Mouse (Mus musculus) E14TG2a.4 (cell line): ENCODE measurements around the gene Gpx2.

ENCODE experiments used
- H3K27me3 ChIP-seq: 2 replicates; pipeline ENCODE4 v1.6.1; 2014; ENCODE audit warnings: low read length, control low read depth; ENCODE audit not compliant: insufficient read depth
- H3K36me3 ChIP-seq: 2 replicates; pipeline ENCODE4 v1.6.1; 2014; ENCODE audit warnings: low read length, control low read depth; ENCODE audit not compliant: insufficient read depth
- H3K4me1 ChIP-seq: replicated peaks from 2 replicates; pipeline ENCODE4 v1.6.1; 2014; ENCODE audit warnings: low read depth, low read length, control low read depth
- H3K4me3 ChIP-seq: replicated peaks from 2 replicates; pipeline ENCODE4 v1.5.1; 2014; ENCODE audit warnings: mild to moderate bottlenecking, low read length
- H3K9me3 ChIP-seq: 2 replicates; pipeline ENCODE4 v1.6.1; 2014; ENCODE audit warnings: low read length, control low read depth
- CTCF ChIP-seq: conservative IDR thresholded peaks from 2 replicates; pipeline ENCODE4 v1.5.1; 2014; ENCODE audit warnings: low read length
- NANOG ChIP-seq: IDR thresholded peaks from 2 replicates; pipeline ENCODE4 v1.6.1; 2014; ENCODE audit warnings: borderline replicate concordance, low read length, mixed read lengths
- POU5F1 ChIP-seq: IDR thresholded peaks from 2 replicates; pipeline ENCODE4 v1.6.1; 2014; ENCODE audit warnings: low read length, borderline replicate concordance

The Gpx2 gene

DNA sequence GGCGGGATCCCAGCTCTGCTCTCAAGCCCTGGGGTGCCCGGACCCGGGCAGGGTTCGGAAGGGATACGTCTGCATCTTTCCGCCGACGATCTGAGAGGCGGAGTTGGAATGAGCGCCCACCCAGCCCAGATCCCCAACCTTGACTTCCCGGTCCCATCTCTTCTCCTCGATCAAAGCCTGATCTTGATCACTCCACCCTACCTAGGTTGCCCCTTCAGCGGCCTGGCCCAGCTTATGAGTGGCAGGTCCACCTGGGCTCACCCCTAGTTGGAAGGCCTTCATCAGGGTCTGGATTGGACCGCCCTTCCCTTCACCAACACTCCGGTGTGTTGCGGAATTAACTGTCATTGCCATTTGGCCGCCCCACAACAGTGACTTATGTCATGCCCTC lies 27.3 kb upstream of the Gpx2 start, which contains the start of gene Rab15:
Gene Rab15, minus strand, starts transcription at position 258 of the 391 bp plus-strand sequence.
- Histone ChIP-seq H3K27me3 (peaks cover 79% of the 10 kb centered on the region), H3K9me3 (no peaks in the 10 kb centered on the region), H3K4me3 (peak within 1 kb of the TSS; percentile 88), H3K36me3 (no peaks in the 10 kb centered on the region), H3K4me1 (peaks cover 48% of the 10 kb centered on the region)
- no peak for TF ChIP-seq CTCF
- TF ChIP-seq POU5F1: no peak
- no peak for TF ChIP-seq NANOG

DNA sequence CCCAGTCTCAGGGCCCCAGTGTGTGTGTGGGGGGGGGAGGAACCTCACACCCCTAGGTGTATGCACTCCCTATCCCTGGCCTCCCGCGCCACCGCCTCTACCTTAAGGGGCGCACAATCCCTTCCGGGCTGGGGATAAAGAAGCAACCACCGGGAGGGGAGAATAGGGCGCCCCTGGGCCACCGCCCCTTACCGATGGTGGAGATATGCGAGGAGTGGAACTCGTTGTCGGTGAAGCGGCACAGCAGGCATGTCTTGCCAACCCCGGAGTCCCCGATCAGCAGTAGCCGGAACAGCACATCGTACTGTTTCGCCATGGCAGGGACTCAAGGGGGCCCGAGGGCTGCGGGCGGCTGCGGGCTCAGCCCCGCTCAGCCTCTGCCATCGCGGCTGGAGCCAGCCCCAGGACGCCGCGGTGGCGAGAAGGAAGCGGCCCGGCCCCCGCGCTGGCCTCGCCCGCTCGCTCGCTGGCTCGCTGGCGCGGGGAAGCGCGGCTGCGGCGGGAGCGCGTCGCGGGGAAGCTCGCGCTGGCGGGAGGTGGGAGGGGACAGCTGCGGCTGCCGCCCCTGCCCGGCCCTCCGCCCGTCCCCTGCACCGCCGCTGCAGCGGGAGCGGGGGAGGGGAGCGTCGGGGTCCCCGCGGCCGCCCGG lies 26.8 kb upstream of the Gpx2 start:
- Histone ChIP-seq H3K27me3 (peaks cover 77% of the 10 kb centered on the region), H3K9me3 (no peaks in the 10 kb centered on the region), H3K36me3 (no peaks in the 10 kb centered on the region), H3K4me3 (peak overlapping the region; percentile 88), H3K4me1 (peaks cover 49% of the 10 kb centered on the region)
- TF ChIP-seq POU5F1: no peak
- TF ChIP-seq CTCF: no peak
- TF ChIP-seq NANOG: no peak

DNA sequence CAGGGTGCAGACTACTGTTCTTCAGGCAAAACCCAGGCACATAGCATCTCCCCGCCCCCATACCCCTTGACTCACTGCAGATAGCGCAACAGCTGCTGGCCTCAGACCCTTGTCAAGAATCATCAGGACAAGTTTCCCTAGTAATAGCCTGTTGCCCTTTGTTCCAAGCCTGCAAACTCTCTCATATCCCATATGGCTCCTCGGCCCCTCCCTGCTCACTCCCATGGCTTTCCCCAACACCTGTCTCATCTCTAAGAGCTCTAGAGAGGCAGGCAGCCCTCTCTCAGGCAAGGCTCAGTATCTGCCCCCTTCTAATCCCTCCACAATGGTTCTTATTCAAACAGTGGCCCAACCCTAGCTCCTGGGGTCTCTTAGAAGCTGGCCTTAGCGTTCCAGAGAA lies 25.3 kb upstream of the Gpx2 start:
- H3K4me3 ChIP-seq: no peak overlapping the region
- TF ChIP-seq NANOG (no peak), CTCF (no peak), POU5F1 (no peak)
- peaks cover 63% of the 10 kb centered on the region for H3K27me3 ChIP-seq
- no peaks in the 10 kb centered on the region for H3K36me3 ChIP-seq
- H3K4me1 ChIP-seq: peaks cover 54% of the 10 kb centered on the region
- H3K9me3 ChIP-seq: no peaks in the 10 kb centered on the region

DNA sequence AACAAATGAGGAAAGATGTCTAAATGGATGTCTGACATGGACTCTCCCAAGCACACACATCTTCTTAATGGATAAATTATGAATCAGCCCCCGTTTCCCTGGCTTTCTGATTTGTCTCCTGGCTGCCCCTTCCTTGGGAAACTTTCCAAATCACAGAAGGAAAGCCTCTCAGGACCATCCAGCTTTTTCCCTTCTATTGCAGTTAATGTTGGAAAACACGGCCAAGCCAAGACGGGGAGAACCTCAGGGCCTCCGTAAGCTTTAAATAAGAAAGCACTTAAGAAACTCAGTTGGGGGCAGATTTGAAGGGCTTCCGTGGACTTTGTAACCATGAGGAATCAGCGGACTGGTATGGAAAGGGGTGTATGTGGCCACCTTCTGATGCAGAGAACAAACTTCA lies 24.5 kb upstream of the Gpx2 start:
- Histone ChIP-seq H3K4me3 (no peak overlapping the region), H3K36me3 (no peaks in the 10 kb centered on the region), H3K27me3 (peaks cover 57% of the 10 kb centered on the region), H3K9me3 (no peaks in the 10 kb centered on the region), H3K4me1 (peaks cover 54% of the 10 kb centered on the region)
- no peak for TF ChIP-seq NANOG
- TF ChIP-seq CTCF: no peak
- TF ChIP-seq POU5F1: no peak

DNA sequence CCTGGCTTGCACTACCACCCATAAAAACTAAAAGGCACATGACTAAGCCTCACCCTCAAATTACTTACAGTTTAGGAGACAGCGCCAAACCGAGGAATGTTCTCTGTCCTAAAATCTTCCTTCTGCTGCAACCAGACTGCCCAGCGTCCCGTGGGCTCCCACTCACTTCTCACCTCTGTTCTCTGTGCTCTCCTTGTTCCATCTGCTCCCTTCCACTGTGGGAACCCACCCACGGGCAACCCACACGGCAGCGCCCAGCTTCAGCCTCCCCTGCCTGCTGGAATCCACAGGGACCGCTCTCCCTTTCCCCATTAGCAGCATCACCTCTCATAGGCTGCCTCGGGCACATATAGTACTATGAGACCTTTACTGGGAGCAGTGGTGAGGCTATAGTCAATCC lies 23.6 kb upstream of the Gpx2 start:
- peaks cover 49% of the 10 kb centered on the region for H3K27me3 ChIP-seq
- peaks cover 54% of the 10 kb centered on the region for H3K4me1 ChIP-seq
- H3K36me3 ChIP-seq: no peaks in the 10 kb centered on the region
- H3K4me3 ChIP-seq: no peak overlapping the region
- H3K9me3 ChIP-seq: no peaks in the 10 kb centered on the region
- no peak for TF ChIP-seq POU5F1
- no peak for TF ChIP-seq NANOG
- no peak for TF ChIP-seq CTCF

DNA sequence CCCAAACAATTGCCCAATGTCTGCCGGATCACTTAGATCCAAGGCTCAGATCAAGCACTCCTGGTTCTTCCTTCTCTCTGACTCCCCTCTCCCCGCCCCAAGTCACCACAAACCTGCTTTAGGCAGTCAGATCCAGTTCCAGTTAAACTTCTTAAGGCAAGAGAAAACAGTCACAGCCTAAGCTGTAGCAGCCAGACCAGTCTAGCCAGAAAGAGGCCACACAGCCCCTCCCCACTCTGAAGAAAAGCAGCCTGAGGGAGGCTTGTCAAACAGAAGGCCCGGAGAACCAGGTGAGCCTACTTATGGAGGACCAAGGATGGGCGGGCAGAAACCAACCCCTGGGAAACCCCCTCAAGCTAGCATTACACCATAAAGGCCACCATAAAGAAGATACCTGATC lies 22.8 kb upstream of the Gpx2 start:
- TF ChIP-seq POU5F1 (no peak), CTCF (no peak), NANOG (no peak)

DNA sequence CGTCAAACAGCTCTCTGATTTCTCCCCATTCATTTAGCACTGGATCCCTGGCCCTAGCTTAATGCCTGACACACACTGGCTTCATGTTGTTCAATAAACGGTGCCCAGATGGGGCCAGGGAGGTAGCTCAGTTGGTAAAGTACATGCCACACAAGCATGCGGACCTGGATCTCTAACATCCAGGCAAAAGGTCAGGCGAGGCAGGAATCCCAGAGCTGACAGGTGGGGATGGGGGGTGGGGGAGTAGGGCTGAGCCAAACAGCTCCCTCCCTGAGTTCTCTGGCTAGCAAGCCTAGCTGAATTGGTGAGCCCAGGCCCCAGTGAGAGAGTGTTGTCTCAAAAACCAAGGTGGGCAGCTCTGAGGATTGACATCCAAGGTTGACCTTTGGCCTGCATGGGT lies 21.8 kb upstream of the Gpx2 start:
- peaks cover 47% of the 10 kb centered on the region for H3K4me1 ChIP-seq
- no peaks in the 10 kb centered on the region for H3K9me3 ChIP-seq
- TF ChIP-seq POU5F1 (no peak), NANOG (no peak), CTCF (no peak)
- peaks cover 35% of the 10 kb centered on the region for H3K27me3 ChIP-seq
- H3K4me3 ChIP-seq: 0 out of 2 replicates have a peak overlapping the region, but pooled peaks have one; percentile 27
- no peaks in the 10 kb centered on the region for H3K36me3 ChIP-seq

More for the DNA sequence above, 22.8 kb upstream of the Gpx2 start:
- Histone ChIP-seq H3K36me3 (no peaks in the 10 kb centered on the region), H3K4me1 (peaks cover 53% of the 10 kb centered on the region), H3K4me3 (peak overlapping the region; percentile 27), H3K27me3 (peaks cover 41% of the 10 kb centered on the region), H3K9me3 (no peaks in the 10 kb centered on the region)

DNA sequence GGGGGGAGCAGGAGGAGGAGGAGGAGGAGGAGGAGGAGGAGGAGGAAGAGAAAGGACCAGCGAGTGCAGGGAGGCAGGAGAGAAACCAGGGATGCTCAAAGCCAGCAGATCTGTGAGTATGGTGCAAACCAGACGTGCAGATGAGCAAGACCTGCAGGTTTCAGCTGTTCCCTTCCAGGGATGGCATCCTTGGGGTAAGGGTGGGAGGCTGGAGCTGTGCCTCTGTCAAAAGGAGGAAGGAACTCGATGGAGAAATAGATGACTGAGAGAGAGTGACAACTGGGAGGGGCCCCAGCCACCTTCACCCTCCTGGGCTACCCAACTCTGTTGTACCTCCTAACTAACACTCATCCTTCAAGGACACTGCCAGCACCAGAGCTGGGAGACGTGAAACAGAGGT lies 21.4 kb upstream of the Gpx2 start:
- TF ChIP-seq NANOG: no peak
- TF ChIP-seq CTCF: no peak
- peaks cover 44% of the 10 kb centered on the region for H3K4me1 ChIP-seq
- H3K4me3 ChIP-seq: no peak overlapping the region
- no peaks in the 10 kb centered on the region for H3K9me3 ChIP-seq
- H3K36me3 ChIP-seq: no peaks in the 10 kb centered on the region
- H3K27me3 ChIP-seq: peaks cover 31% of the 10 kb centered on the region

DNA sequence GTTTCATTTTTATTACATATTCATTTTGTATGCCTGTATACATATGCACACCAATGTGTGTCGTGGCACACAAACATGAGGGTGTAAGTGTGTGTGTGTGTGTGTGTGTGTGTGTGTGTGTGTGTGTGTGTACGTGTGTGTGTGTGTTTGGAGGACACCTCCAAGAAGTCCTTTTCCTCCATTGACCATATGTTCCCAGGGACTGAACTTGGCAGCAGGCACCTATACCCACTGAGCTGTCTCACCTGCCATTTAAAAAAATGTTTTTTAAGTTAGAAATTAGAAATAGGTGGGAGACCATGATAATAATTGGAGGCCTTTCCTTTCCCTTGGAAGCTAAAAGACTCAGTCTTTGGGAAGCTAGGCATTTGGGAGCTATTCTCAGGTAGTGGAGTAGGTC lies 18.8 kb upstream of the Gpx2 start:
- TF ChIP-seq POU5F1 (no peak), NANOG (no peak), CTCF (no peak)
- no peaks in the 10 kb centered on the region for H3K9me3 ChIP-seq

DNA sequence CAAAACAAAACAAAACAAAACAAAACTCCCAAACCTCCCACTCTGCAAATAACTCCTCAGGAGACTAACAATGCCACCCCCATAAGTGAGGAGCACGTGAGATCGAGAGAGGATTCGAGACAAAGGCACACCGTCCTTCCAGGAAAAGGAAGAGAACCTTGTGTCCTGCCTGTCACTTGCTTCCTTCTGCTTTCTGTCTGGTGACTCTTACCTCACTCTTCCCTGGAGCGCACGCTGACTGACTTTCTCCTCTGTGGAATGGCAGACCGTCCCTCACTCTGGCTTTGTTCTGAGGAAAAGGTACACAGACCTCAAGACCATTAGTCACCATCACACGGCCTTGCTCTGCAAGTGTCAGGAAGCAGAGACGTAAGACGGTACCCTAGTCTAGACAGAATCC lies 18.2 kb upstream of the Gpx2 start:
- TF ChIP-seq POU5F1 (no peak), NANOG (no peak), CTCF (no peak)
- Histone ChIP-seq H3K36me3 (no peaks in the 10 kb centered on the region), H3K9me3 (no peaks in the 10 kb centered on the region), H3K4me3 (no peak overlapping the region), H3K4me1 (peaks cover 33% of the 10 kb centered on the region), H3K27me3 (peaks cover 3% of the 10 kb centered on the region; the same call in 1 of the 2 replicates)

More for the DNA sequence above, 18.8 kb upstream of the Gpx2 start:
- Histone ChIP-seq H3K4me1 (peaks cover 39% of the 10 kb centered on the region), H3K36me3 (no peaks in the 10 kb centered on the region), H3K27me3 (peaks cover 5% of the 10 kb centered on the region; the same call in 1 of the 2 replicates), H3K4me3 (no peak overlapping the region)
